Mouse (Mus musculus) myocyte (in vitro differentiated cells): ENCODE data around the gene Zap70.

Experiments
- CEBPB ChIP-seq: IDR thresholded peaks from 2 replicates; pipeline ENCODE4 v1.6.1; 2011; ENCODE audit warnings: mild to moderate bottlenecking, moderate library complexity; ENCODE audit not compliant: poor library complexity, insufficient read depth, severe bottlenecking
- E2F4 ChIP-seq: IDR thresholded peaks from one replicate; pipeline ENCODE4 v1.6.1; 2011; ENCODE audit warnings: mild to moderate bottlenecking, control low read depth, moderate library complexity; ENCODE audit not compliant: insufficient read depth
- MAX ChIP-seq: IDR thresholded peaks from one replicate; pipeline ENCODE4 v1.6.1; 2011; ENCODE audit warnings: low read depth, mild to moderate bottlenecking, control low read depth
- MYOD1 ChIP-seq, 3 experiments: IDR thresholded peaks; one replicate each; pipeline ENCODE4 v1.6.1; 2011; ENCODE audit warnings: control low read depth in 2 of 3, low read depth in 2 of 3, mild to moderate bottlenecking in 2 of 3, moderate library complexity in 1 of 3; ENCODE audit not compliant: insufficient read length in 2 of 3, control insufficient read depth in 1 of 3
- MYOG ChIP-seq, 3 experiments: IDR thresholded peaks; one replicate each; pipeline ENCODE4 v1.6.1; 2011; ENCODE audit warnings: control low read depth in 2 of 3, low read depth in 2 of 3, mild to moderate bottlenecking in 2 of 3; ENCODE audit not compliant: insufficient read length in 2 of 3, control insufficient read depth in 1 of 3, insufficient read depth in 1 of 3
- POLR2A ChIP-seq: IDR thresholded peaks from one replicate; pipeline ENCODE4 v1.6.1; 2011; ENCODE audit warnings: low read depth, mild to moderate bottlenecking, control low read depth, moderate library complexity; ENCODE audit not compliant: insufficient read length
- POLR2AphosphoS2 ChIP-seq: IDR thresholded peaks from one replicate; pipeline ENCODE4 v1.6.1; 2011; ENCODE audit warnings: low read depth, control low read depth; ENCODE audit not compliant: insufficient read length
- REST ChIP-seq: IDR thresholded peaks from one replicate; pipeline ENCODE4 v1.6.1; 2011; ENCODE audit warnings: mild to moderate bottlenecking, control low read depth, moderate library complexity; ENCODE audit not compliant: insufficient read depth, insufficient read length
- SRF ChIP-seq: IDR thresholded peaks from one replicate; pipeline ENCODE4 v1.6.1; 2011; ENCODE audit warnings: low read depth; ENCODE audit not compliant: control insufficient read depth, insufficient read length
- TCF12 ChIP-seq: IDR thresholded peaks from one replicate; pipeline ENCODE4 v1.6.1; 2011; ENCODE audit warnings: mild to moderate bottlenecking, control low read depth; ENCODE audit not compliant: poor library complexity, insufficient read depth, severe bottlenecking
- TCF3 ChIP-seq: IDR thresholded peaks from one replicate; pipeline ENCODE4 v1.6.1; 2011; ENCODE audit warnings: low read depth, control low read depth; ENCODE audit not compliant: insufficient read length
- USF1 ChIP-seq: IDR thresholded peaks from one replicate; pipeline ENCODE4 v1.6.1; 2011; ENCODE audit warnings: low read depth, mild to moderate bottlenecking, control low read depth, moderate library complexity

DNA sequence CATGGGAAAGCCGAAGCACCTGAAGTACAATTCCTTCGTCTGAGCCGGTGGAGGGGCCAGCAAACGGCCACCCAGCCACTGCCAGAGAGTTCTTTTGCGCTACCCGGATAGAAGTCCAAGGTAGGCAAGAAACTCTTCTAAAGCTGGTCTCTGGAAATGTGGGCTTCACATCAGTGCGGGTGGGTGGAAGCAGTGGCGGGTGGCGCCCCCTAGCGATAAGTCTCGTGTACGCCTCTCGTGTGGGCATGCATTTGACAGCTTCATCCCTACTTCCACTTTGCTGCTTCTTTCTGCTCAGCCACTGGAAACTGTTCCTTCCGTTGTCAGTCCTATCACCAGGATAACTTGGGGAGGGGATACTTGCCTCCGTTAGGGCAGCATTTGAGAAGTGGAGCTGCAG is 15.1 kb upstream of the Zap70 start:
- TF ChIP-seq MAX: no peak
- TF ChIP-seq POLR2A: no peak
- no peak for TF ChIP-seq TCF12
- TF ChIP-seq E2F4: no peak
- TF ChIP-seq POLR2AphosphoS2: no peak
- TF ChIP-seq MYOG (IDR thresholded peaks at IDR 0.05; ENCODE audit: control insufficient read depth in 1 of 3, insufficient read depth in 1 of 3, insufficient read length in 2 of 3, low read depth in 2 of 3): no peak
- TF ChIP-seq USF1: no peak
- no peak for TF ChIP-seq TCF3
- TF ChIP-seq CEBPB: no peak
- no peak for TF ChIP-seq MYOD1 (IDR thresholded peaks at IDR 0.05; ENCODE audit: control insufficient read depth in 1 of 3, insufficient read length in 2 of 3, low read depth in 2 of 3)
- TF ChIP-seq SRF: no peak
- no peak for TF ChIP-seq REST
